Mouse (Mus musculus): ENCODE data around the gene Fhit.

DNA sequence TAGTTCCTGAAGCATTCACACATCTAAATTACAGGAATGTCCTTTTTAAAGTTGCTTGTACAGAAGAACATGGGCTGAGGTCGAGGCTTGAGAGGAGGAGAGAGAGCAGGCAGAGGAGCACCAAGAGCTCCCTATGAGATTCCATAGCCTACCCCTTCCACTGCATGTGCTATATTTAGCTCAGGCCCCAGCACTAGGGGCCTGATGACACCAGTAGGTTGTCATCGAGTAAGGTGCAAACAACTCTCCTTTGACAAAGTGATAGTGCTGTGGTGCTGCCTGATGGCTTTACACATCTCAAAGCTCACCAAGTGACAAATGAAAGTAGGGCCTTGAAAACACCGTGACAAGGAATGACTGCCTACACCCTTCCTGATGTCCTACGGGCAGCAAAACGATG is 967.7 kb downstream of the Fhit start:
- TF ChIP-seq CTCF (IDR thresholded peaks at IDR 0.05; ENCODE audit: extremely low read depth, insufficient read length, insufficient replicate concordance, low read depth, low read length) (no peak), POLR2A (IDR thresholded peaks at IDR 0.05; ENCODE audit: low read depth, low read length) (no peak)

Data from small intestine, adult 2 months (tissue).